Mouse (Mus musculus) kidney, adult 2 months (tissue): Measurements from ENCODE around the gene Akap2.

Experiments used
- CTCF ChIP-seq: fragments of 200-500 bp; conservative IDR thresholded peaks from 2 replicates; pipeline ENCODE4 v1.5.1; 2011; ENCODE audit warnings: low read depth, mild to moderate bottlenecking, control low read depth, low read length, moderate library complexity, mixed read lengths; ENCODE audit not compliant: insufficient read depth, insufficient read length
- POLR2A ChIP-seq: fragments of 200-500 bp; IDR thresholded peaks from one replicate; pipeline ENCODE4 v1.6.1; 2011; ENCODE audit warnings: low read depth, low read length, control low read depth

DNA sequence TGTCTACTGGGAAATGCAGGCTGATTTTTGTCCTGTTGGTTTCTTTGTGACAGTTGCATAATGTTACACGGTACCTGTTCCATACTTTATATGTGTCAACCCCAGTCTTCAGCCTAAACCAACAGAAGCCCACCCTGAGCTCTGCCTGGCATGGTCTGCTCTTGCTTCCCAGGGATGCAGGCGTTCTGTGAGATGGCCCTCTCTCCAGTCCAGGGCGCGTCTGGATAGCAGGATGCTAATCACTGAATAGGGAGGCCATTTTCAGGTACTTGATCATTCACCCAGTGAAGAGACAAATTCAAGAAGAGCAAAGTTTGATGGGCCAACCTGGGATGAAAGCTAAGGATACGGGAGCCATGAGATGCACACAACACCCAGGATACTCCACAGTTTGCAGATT, 161.7 kb downstream of the Akap2 start:
- no peak for TF ChIP-seq POLR2A
- no peak for TF ChIP-seq CTCF
